Mouse (Mus musculus) kidney, adult 2 months (tissue): ENCODE measurements around the gene Hoxa5. TPM values are rescaled to one million over a fixed set of nuclear protein-coding genes. Genes with fewer than 3 reads are reported as not detected.

ENCODE experiments used
- DNase-seq: peaks from one replicate; pipeline ENCODE4 v3.0.0; 2021
- H3K27ac ChIP-seq: fragments of 200-500 bp; 2 replicates; pipeline ENCODE4 v1.5.1; 2012; ENCODE audit warnings: low read depth, low read length, control low read depth, inconsistent platforms; ENCODE audit not compliant: insufficient read depth
- H3K27me3 ChIP-seq: fragments of 200-500 bp; replicated peaks from 2 replicates; pipeline ENCODE4 v1.6.1; 2012; ENCODE audit warnings: mild to moderate bottlenecking, moderate library complexity, low read length, inconsistent platforms; ENCODE audit not compliant: control insufficient read depth, insufficient read depth
- H3K36me3 ChIP-seq: fragments of 200-500 bp; 2 replicates; pipeline ENCODE4 v1.6.1; 2012; ENCODE audit warnings: mild to moderate bottlenecking, moderate library complexity, low read length, inconsistent platforms; ENCODE audit not compliant: control insufficient read depth, insufficient read depth
- H3K4me1 ChIP-seq: fragments of 200-500 bp; 2 replicates; pipeline ENCODE4 v1.6.1; 2011; ENCODE audit warnings: low read length; ENCODE audit not compliant: control insufficient read depth, insufficient read depth
- H3K4me3 ChIP-seq: fragments of 200-500 bp; 2 replicates; pipeline ENCODE4 v1.5.1; 2011; ENCODE audit warnings: mild to moderate bottlenecking, low read depth, low read length, control low read depth; ENCODE audit not compliant: insufficient read depth
- CTCF ChIP-seq: fragments of 200-500 bp; conservative IDR thresholded peaks from 2 replicates; pipeline ENCODE4 v1.5.1; 2011; ENCODE audit warnings: low read depth, mild to moderate bottlenecking, control low read depth, low read length, moderate library complexity, mixed read lengths; ENCODE audit not compliant: insufficient read depth, insufficient read length
- POLR2A ChIP-seq: fragments of 200-500 bp; IDR thresholded peaks from one replicate; pipeline ENCODE4 v1.6.1; 2011; ENCODE audit warnings: low read depth, low read length, control low read depth
- WGBS: fragments of 180-500 bp; shearing (Covaris S2); methylation state at CpG from one replicate; pipeline ENCODE4 v1.1.7; 2018; 5-methylcytosine and 5-hydroxymethylcytosine counted together
- polyA plus RNA-seq: library from polyadenylated mRNA; depleted of rRNA; stranded (reverse); fragments of >200 nt; gene quantifications from 2 replicates; pipeline ENCODE4 v1.2.3, GENCODE M21; 2012

Gene Hoxa5
- polyA plus RNA-seq, 1 experiment: 6.9 TPM

DNA sequence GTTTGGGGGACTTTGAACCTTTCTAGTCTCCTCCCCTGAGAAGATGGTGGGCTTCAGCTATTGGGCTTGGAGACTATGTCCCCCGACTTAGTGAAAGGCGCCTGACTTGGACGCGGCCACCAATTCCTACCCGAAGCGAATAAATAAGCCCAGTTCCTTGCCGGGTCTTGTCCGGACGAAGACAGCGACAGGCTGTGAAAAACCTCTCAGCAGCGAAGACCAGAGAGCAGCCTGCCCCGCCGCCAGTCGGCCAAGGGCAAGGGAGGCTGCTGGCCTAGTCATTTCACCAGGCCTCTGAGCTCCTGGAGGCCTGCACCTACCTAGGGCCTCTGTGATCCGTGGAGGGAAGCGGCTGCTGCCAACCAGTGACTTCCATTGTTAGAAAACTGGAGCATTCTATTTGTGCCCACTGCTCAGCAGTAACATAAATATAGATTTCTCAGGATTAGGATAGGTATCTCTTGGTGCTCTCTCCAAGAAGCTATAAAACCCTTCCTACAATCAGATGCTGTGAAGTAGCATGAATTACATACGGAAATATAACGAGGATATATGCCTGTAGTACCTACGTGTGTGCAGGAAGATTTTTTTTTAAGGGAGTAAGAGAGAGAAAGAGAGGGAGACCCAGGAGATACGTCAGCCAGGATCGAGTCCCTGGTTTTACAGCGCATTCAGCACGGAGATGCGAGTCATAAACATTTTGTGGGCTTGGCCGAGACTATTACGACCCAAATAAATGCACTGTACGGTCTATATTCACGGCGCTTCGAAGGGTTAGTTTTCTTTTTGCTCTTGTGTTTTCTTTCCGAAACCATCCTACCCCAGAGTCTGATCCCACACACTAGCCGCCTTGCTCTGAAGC is 15.8 kb upstream of the Hoxa5 start:
- Histone ChIP-seq H3K4me1 (0 out of 2 replicates have a peak, but pooled peaks cover 4% of the 10 kb centered on the region), H3K4me3 (peak overlapping the region; percentile 91), H3K36me3 (no peaks in the 10 kb centered on the region; the same call in 1 of the 2 replicates), H3K27me3 (no peaks in the 10 kb centered on the region), H3K27ac (peak overlapping the region; percentile 98)
- TF ChIP-seq POLR2A (no peak), CTCF (no peak)
- 26% methylated on average over 32 of the region's 32 CpGs for WGBS
- peak; percentile 81 for DNase-seq

DNA sequence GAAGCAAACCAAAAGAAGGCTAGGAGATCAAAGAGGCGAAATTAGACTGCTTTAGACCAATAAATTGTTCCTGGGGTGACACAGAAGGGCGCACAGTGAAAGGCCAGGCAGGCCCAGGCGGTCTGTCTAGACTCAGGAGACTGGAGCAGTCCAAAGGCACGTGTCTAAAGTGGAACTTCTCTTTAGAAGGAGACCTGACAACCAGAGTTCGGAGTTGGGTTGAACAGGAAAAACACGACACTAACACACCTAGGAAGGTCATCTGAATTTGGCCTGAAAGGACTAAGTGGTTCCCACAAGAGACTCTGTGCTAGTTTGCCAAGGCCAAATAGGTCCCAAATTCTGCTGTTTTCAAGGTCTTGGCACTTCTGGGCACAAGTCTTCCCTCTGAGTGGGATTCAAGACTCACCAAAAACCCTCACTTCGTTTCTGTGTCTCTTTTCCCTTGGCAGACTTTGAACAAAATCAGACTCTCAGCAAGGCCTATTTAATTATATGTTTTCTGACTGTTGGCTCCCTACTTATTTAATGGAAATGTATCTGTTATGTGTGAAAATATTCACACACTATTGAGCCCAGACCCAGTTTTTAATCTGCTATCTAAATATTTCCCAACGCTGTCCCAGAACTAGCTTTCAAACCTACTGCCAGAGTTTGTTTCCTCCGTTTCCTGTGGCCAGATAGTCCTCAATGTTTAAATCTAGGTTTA is 15.0 kb upstream of the Hoxa5 start:
- 36% methylated on average over 9 of the region's 9 CpGs for WGBS
- Histone ChIP-seq H3K27ac (peak overlapping the region; percentile 98), H3K4me3 (peak overlapping the region; percentile 91), H3K27me3 (no peaks in the 10 kb centered on the region), H3K36me3 (no peaks in the 10 kb centered on the region; the same call in 1 of the 2 replicates), H3K4me1 (0 out of 2 replicates have a peak, but pooled peaks cover 10% of the 10 kb centered on the region)
- TF ChIP-seq POLR2A (no peak), CTCF (no peak)
- DNase-seq: peak; percentile 63

GRCm38 (mm10) chr6:52218643-52219215 is 14.3 kb upstream of the Hoxa5 start:
- 40% methylated on average over 14 of the region's 14 CpGs for WGBS
- peak overlapping the region; percentile 98 for H3K27ac ChIP-seq
- peak overlapping the region; percentile 85 for H3K4me3 ChIP-seq
- DNase-seq: peak; percentile 55
- no peaks in the 10 kb centered on the region for H3K27me3 ChIP-seq
- TF ChIP-seq CTCF (no peak), POLR2A (no peak)
- no peaks in the 10 kb centered on the region for H3K36me3 ChIP-seq
- H3K4me1 ChIP-seq: 0 out of 2 replicates have a peak, but pooled peaks cover 12% of the 10 kb centered on the region

DNA sequence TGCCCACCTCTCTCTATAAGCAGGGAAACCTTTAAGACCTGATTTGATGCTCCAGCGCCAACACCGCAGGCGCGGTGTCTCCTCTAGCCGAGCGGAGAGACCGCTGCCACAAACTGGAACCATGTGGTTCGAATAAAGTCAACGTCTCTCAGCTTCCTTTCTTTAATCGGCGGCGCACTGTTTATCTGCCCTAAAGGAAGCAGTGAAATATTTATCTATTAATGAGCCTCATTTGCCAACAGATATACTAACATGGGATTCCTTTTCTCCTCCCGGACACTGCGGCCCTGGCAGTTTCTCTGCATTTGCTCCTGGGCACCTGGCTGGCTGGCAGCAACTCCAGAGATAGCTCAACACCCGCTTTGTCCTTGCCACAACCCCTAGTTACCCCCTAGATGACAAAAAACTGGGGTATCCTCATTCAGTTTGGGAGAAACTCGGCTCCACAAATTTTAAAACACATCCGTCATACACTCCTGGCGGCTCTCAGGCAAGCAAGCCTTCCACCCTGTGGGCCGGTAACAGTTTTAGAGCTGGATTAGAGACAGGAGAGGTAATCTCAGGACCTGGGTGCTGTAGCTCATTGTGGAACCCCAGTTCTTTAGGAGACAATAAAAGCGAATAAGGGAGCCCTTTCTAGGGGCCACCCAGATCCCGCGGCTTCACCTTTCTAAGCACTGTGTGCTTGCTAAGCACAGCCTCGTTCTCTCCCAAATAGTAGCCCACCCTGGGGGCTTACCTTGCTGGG is 13.7 kb upstream of the Hoxa5 start:
- 20% methylated on average over 23 of the region's 23 CpGs for WGBS

DNA sequence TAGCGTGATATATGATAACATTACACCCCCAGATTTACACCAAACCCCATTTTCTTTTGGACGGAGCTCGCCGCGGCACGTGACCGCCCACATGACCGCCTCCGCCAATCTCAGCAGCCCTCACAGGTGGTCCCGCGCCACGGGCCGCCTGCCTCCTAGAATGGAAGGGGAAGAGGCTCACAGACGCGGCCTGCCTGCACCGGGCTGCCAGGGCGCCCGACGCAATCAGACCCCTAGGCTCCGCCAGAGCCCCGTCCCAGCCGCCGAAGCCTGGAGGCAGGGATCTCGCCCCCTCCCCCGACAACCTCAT is 13.0 kb upstream of the Hoxa5 start:
- no peaks in the 10 kb centered on the region for H3K36me3 ChIP-seq
- H3K4me3 ChIP-seq: peak overlapping the region; percentile 85
- 1% methylated on average over 25 of the region's 25 CpGs for WGBS
- DNase-seq: peak; percentile 96
- TF ChIP-seq CTCF (no peak), POLR2A (peak; percentile 80)
- H3K27me3 ChIP-seq: no peaks in the 10 kb centered on the region
- H3K4me1 ChIP-seq: 0 out of 2 replicates have a peak, but pooled peaks cover 12% of the 10 kb centered on the region
- H3K27ac ChIP-seq: peak overlapping the region; percentile 98

More for the DNA sequence above, 13.7 kb upstream of the Hoxa5 start:
- peak overlapping the region; percentile 85 for H3K4me3 ChIP-seq
- H3K36me3 ChIP-seq: no peaks in the 10 kb centered on the region
- no peaks in the 10 kb centered on the region for H3K27me3 ChIP-seq
- peak overlapping the region; percentile 98 for H3K27ac ChIP-seq
- peak; percentile 59 for DNase-seq
- TF ChIP-seq POLR2A (no peak), CTCF (no peak)
- H3K4me1 ChIP-seq: 0 out of 2 replicates have a peak, but pooled peaks cover 12% of the 10 kb centered on the region

- Histone ChIP-seq H3K4me1 (0 out of 2 replicates have a peak, but pooled peaks cover 12% of the 10 kb centered on the region), H3K27me3 (no peaks in the 10 kb centered on the region)
- WGBS: 1% methylated on average over 60 of the region's 60 CpGs
Measured at GRCm38 (mm10) chr6:52216691-52217458, 12.5 kb upstream of the Hoxa5 start.

More at GRCm38 (mm10) chr6:52216691-52217458, 12.5 kb upstream of the Hoxa5 start:
- peak; percentile 70 for DNase-seq
- no peak for TF ChIP-seq POLR2A
- H3K27ac ChIP-seq: peak overlapping the region; percentile 94
- peak overlapping the region; percentile 85 for H3K4me3 ChIP-seq
- H3K36me3 ChIP-seq: no peaks in the 10 kb centered on the region
